In the genomic region with DNA sequence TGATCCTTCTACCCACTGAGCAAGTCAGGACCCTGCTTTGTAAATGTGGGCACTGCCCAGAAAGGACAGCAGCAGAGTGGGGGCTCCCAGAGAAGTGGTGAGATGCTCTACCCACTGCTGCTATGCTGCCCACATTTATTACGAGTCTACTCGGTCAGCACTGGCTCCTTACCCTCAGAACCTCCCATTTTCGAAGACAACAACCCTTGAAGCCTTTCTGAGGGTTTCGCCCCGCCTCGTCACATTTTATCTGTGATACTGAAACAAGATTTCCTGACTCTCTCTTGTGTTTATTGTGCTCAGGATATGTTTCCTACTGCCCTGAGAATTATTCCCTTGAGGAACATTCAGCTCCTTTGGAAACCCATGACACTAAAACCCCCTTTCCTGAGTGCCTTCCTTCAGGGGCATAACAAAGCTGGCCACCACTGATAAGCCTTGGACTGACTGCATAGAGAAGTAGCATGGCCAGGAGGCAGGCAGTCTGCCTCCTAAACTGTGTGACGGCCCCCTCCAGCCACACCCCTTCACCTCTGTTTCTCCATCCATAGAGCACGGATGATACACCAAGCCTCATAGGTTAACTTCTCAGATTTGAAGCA, we compare ENCODE assay signal across 12 mouse cellular contexts. TPM values are rescaled to one million over a fixed set of nuclear protein-coding genes. Genes with fewer than 3 reads are reported as not detected.
DNase-seq lines count a peak whose midpoint lies in the region; ATAC-seq and TF ChIP-seq lines count a peak whose summit lies in the region.
"Had no signal": no experiment of that assay in that cellular context is flagged by ENCODE, and none has a peak within 500 bp of the region (broad histone marks: within the 10 kb centered on the region; RNA-seq: fewer than 3 reads in every experiment).

No protein-coding gene starts in this region.

- H3K9ac ChIP-seq in intestine, embryonic 14.5 days (ENCODE audit: low read length), result no peak overlapping the region
- no peak overlapping the region for H3K9ac ChIP-seq in intestine, postnatal 0 days (ENCODE audit: low read depth, low read length)
- H3K9ac ChIP-seq in midbrain, embryonic 13.5 days (replicated peaks), result no peak overlapping the region

- no peak overlapping the region for H3K4me2 ChIP-seq in intestine, embryonic 14.5 days (ENCODE audit: low read length)
- H3K4me2 ChIP-seq in intestine, postnatal 0 days (replicated peaks; ENCODE audit: low read depth), result no peak overlapping the region
- H3K4me2 ChIP-seq in midbrain, embryonic 13.5 days (replicated peaks), result 0 out of 2 replicates have a peak overlapping the region, but pooled peaks have one; percentile 0

- no peaks in the 10 kb centered on the region for H3K27me3 ChIP-seq in intestine, embryonic 14.5 days (replicated peaks; ENCODE audit: control insufficient read depth, insufficient read depth, low read length)
- H3K27me3 ChIP-seq in intestine, postnatal 0 days (replicated peaks; ENCODE audit: control insufficient read depth, insufficient read depth, low read length), result no peaks in the 10 kb centered on the region
- H3K27me3 ChIP-seq in midbrain, embryonic 13.5 days, result no peaks in the 10 kb centered on the region

- H3K9me3 ChIP-seq in intestine, embryonic 14.5 days (ENCODE audit: control insufficient read depth, low read length), result no peaks in the 10 kb centered on the region
- H3K9me3 ChIP-seq in intestine, postnatal 0 days (ENCODE audit: control insufficient read depth), result no peaks in the 10 kb centered on the region
- H3K9me3 ChIP-seq in midbrain, embryonic 13.5 days, result no peaks in the 10 kb centered on the region

- WGBS in intestine, embryonic 14.5 days, result 72% methylated on average over 8 of the region's 8 CpGs
- 60% methylated on average over 8 of the region's 8 CpGs for WGBS in intestine, postnatal 0 days
- 69% methylated on average over 8 of the region's 8 CpGs for WGBS in midbrain, embryonic 13.5 days

- peaks cover 33% of the 10 kb centered on the region for H3K4me1 ChIP-seq in intestine, embryonic 14.5 days (replicated peaks; ENCODE audit: control insufficient read depth, insufficient read depth, low read length)
- H3K4me1 ChIP-seq in intestine, postnatal 0 days (replicated peaks; ENCODE audit: control insufficient read depth, insufficient read depth, low read length), result peaks cover 26% of the 10 kb centered on the region
- peaks cover 51% of the 10 kb centered on the region for H3K4me1 ChIP-seq in midbrain, embryonic 13.5 days (replicated peaks)

- no peak for ATAC-seq in intestine, embryonic 14.5 days (replicated peaks; ENCODE audit: low FRiP score, low TSS enrichment, low read depth)
- ATAC-seq in intestine, postnatal 0 days, result no peak
- ATAC-seq in midbrain, embryonic 13.5 days, result peak; percentile 55; the same call in 1 of the 2 replicates
- ATAC-seq: forebrain, embryonic 14.5 days had no signal

- DNase-seq in intestine, embryonic 14.5 days (ENCODE audit: low spot score), result no peak
- DNase-seq in c-Kit-positive CD71-positive TER-119-negative erythroid progenitor cells, embryonic 14.5 days (ENCODE audit: low read depth), result peak; percentile 20
- peak; percentile 48 for DNase-seq in liver
- no peak for DNase-seq in layer of hippocampus, adult 18-20 months (ENCODE audit: low spot score in 2 of 2)
- no peak for DNase-seq in right cerebral cortex, postnatal 4 days
- DNase-seq: adrenal gland, adult 8-10 months; cerebellum, postnatal 10 days; kidney, postnatal 10 days; thymus, postnatal 14 days had no signal

- TF ChIP-seq CTCF in intestine, postnatal 0 days (IDR thresholded peaks at IDR 0.05; ENCODE audit: low read depth), result no peak

- peak overlapping the region; percentile 62; the same call in 1 of the 2 replicates for H3K27ac ChIP-seq in intestine, embryonic 14.5 days (ENCODE audit: low read depth)
- no peak overlapping the region for H3K27ac ChIP-seq in intestine, postnatal 0 days (ENCODE audit: low read depth, low read length)
- peak overlapping the region; percentile 31; the same call in 1 of the 2 replicates for H3K27ac ChIP-seq in midbrain, embryonic 13.5 days

- no peaks in the 10 kb centered on the region for H3K36me3 ChIP-seq in intestine, embryonic 14.5 days (ENCODE audit: control insufficient read depth, insufficient read depth, low read length)
- no peaks in the 10 kb centered on the region for H3K36me3 ChIP-seq in intestine, postnatal 0 days (ENCODE audit: control insufficient read depth, insufficient read depth)
- no peaks in the 10 kb centered on the region for H3K36me3 ChIP-seq in midbrain, embryonic 13.5 days

- H3K4me3 ChIP-seq in intestine, embryonic 14.5 days (ENCODE audit: low read depth, low read length), result no peak overlapping the region
- no peak overlapping the region for H3K4me3 ChIP-seq in intestine, postnatal 0 days (ENCODE audit: low read depth, low read length)
- H3K4me3 ChIP-seq in midbrain, embryonic 13.5 days (replicated peaks), result no peak overlapping the region

RNA-seq across cellular contexts. Expression of gene Sorbs1, which starts 24.6 kb away (rescaled TPM):
- 88.3 and 88.9 TPM in 2 replicates for polyA plus RNA-seq in intestine, embryonic 14.5 days (2014; fragmentation: Nextera tagmentation; extraction: Ambion mirVana)
- polyA plus RNA-seq in intestine, postnatal 0 days (2015; fragmentation: Nextera tagmentation; extraction: Ambion mirVana), result 73.8 and 86.2 TPM in 2 replicates
- 77.6 and 78.7 TPM in 2 replicates for polyA plus RNA-seq in midbrain, embryonic 13.5 days (2015; fragmentation: Nextera tagmentation; extraction: Ambion mirVana)
- 100 to 1,000 TPM; 195 to 206 TPM for total RNA-seq in layer of hippocampus, adult 18-20 months (2021)

Comparison
In these comparisons a context has a peak if more than half of its experiments do, and no peak if none do; other contexts are left out.
1. DNase-seq: peak in c-Kit-positive CD71-positive TER-119-negative erythroid progenitor cells, embryonic 14.5 days (single experiment) and liver (single experiment); none in intestine, embryonic 14.5 days (single experiment), layer of hippocampus, adult 18-20 months (0 of 2) and right cerebral cortex, postnatal 4 days (single experiment).